Mouse (Mus musculus): ENCODE results near the gene Il20.

Il20 gene

DNA sequence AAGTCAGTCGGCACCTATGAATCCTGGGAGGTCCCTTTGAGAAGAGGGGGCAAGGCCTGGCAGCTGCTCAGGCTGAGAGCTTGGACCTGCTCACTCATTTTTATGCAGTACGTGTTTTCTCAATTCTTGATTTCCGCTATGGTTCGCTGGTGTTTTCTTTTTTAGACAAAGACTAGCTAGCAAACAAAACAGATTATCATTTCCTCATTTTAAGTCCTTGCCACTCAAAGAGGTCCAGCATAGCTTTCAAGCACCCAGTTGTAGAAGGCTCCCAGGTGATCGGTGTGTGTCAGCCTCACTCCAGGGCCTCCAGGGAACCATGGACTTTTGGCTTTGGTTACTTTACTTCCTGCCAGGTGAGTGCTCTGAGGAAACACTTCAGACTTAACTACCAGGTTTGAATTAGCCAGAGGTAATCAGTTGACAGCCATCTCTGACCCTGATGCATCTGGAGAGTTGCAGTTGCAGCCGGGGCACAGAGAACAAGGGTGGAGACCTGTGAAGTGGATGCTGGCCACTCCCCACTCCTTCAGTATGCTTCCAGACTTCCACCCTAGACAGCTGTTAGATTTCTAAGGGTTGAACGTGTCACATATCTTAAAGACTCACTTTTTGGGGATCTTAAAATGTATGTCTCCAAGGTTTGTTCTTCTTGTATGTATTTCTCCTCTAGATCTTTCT, 45.6 kb downstream of the Il20 start, which contains the start of gene Fcmr:
Gene Fcmr, plus strand, starts transcription at position 129 of the 681 bp plus-strand sequence.
- DNase-seq (ENCODE audit: low read depth, low spot score): no peak

DNA sequence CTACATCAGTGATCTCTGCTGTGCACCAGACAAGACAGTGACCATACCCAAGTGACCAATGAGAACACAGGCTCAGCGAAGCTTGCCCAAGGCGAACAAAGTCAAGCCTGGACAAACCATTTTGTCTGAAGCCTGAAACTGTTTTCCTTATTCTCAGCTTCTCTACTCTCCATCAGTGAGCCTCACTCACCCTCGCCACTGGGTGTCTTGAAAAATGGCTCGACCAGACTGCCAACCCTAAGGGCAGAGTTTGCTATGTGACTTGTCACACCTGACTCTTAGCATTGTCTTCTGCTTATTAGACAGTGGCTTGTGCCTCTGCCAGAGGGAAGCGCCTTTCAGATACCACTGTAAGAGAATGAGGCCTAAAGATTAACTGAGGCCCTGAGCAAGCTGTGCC, 46.5 kb downstream of the Il20 start:
- no peak for DNase-seq (ENCODE audit: low read depth, low spot score)

DNA sequence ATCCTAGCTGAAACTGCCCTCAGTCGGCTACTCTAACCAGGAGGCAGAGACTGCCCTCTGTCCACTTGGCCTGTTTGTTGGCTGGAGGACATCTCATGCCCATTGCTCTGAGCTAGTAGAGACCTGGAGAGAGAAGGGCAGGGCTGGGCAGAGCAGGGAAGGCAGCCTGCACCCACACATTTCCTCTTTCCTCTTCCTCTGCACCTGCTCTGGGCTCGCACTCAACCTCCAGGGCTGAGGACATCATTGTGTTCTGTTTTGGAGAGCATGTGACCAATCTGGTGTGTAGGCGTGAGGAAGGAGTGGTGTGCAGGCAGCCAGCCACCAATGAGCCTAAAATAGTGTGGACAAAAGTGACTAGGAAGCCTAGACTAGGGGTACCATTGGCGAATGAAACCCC, 47.0 kb downstream of the Il20 start:
- DNase-seq (ENCODE audit: low read depth, low spot score): no peak

GRCm38 (mm10) chr1:130857456-130857855, 53.8 kb downstream of the Il20 start:
- no peak for DNase-seq (ENCODE audit: low read depth, low spot score)
